Mouse (Mus musculus): ENCODE results near the gene Pptc7. TPM values are rescaled to one million over a fixed set of nuclear protein-coding genes. Genes with fewer than 3 reads are reported as not detected.

Pptc7 gene
- polyA plus RNA-seq, 1 experiment from 2014 or later: 9.2 TPM

DNA sequence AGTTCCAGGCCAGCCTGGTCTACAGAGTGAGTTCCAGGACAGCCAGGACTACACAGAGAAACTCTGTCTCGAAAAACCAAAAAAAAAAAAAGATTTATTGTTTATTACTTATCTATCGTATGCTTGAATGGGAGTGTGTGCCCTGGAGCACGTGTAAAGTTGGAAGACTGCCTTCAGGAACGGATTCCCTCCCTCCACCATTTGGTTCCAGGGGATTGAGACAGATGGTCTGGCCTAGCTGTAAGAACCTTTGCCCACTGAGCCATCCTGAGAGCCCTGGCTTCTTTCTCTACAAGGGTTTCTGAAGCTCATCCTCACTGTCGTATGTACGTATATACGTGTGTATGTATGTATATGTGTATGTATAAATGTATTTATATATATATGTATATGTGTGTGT lies 5.2 kb upstream of the Pptc7 start:
- WGBS: 77% methylated on average over 7 of the region's 7 CpGs
- Histone ChIP-seq H3K4me2 (ENCODE audit: low read depth, severe bottlenecking) (no peak overlapping the region), H3K27ac (replicated peaks; ENCODE audit: low read depth, low read length) (no peak overlapping the region), H3K9me3 (ENCODE audit: control insufficient read depth, low read length) (no peaks in the 10 kb centered on the region), H3K4me1 (ENCODE audit: control insufficient read depth, insufficient read depth, low read length) (no peaks in the 10 kb centered on the region), H3K9ac (ENCODE audit: low read length) (no peak overlapping the region), H3K36me3 (ENCODE audit: control insufficient read depth, insufficient read depth, low read length) (no peaks in the 10 kb centered on the region), H3K27me3 (ENCODE audit: control insufficient read depth, insufficient read depth, low read length) (no peaks in the 10 kb centered on the region), H3K4me3 (ENCODE audit: low read depth, low read length) (no peak overlapping the region)
- DNase-seq (ENCODE audit: low spot score) (no peak), ATAC-seq (ENCODE audit: insufficient number of reproducible peaks, low FRiP score, low TSS enrichment, low read depth) (no peak)

GRCm38 (mm10) chr5:122279799-122280421 lies 4.3 kb upstream of the Pptc7 start:
- ATAC-seq (ENCODE audit: insufficient number of reproducible peaks, low FRiP score, low TSS enrichment, low read depth) (no peak), DNase-seq (ENCODE audit: low spot score) (no peak)
- WGBS: 79% methylated on average over 12 of the region's 12 CpGs
- Histone ChIP-seq H3K36me3 (ENCODE audit: control insufficient read depth, insufficient read depth, low read length) (no peaks in the 10 kb centered on the region), H3K9me3 (ENCODE audit: control insufficient read depth, low read length) (no peaks in the 10 kb centered on the region), H3K27me3 (ENCODE audit: control insufficient read depth, insufficient read depth, low read length) (no peaks in the 10 kb centered on the region), H3K4me3 (ENCODE audit: low read depth, low read length) (no peak overlapping the region), H3K27ac (replicated peaks; ENCODE audit: low read depth, low read length) (no peak overlapping the region), H3K4me2 (ENCODE audit: low read depth, severe bottlenecking) (no peak overlapping the region), H3K9ac (ENCODE audit: low read length) (no peak overlapping the region), H3K4me1 (ENCODE audit: control insufficient read depth, insufficient read depth, low read length) (no peaks in the 10 kb centered on the region)

DNA sequence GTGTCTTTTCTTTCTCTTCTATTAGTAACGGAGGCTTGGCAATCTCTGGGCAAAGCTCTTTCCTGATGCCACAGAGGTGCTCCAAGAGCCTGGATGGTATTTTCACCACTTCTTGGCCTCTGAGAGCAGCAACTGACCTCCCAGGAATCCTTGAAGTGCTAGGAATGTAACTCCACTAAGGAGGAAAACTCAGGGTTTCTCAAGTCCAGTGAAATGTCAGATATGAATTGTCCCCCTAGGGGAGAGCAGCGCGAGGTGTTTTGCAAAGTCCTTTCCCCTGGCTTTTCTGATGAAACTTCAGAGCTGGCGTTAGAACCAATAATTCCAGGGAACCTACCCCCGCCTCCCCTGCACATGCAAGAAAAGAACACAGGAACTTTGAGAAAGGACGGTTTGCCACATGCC lies 3.7 kb upstream of the Pptc7 start:
- Histone ChIP-seq H3K27me3 (ENCODE audit: control insufficient read depth, insufficient read depth, low read length) (no peaks in the 10 kb centered on the region), H3K27ac (replicated peaks; ENCODE audit: low read depth, low read length) (no peak overlapping the region), H3K4me1 (ENCODE audit: control insufficient read depth, insufficient read depth, low read length) (peaks cover 4% of the 10 kb centered on the region), H3K36me3 (ENCODE audit: control insufficient read depth, insufficient read depth, low read length) (no peaks in the 10 kb centered on the region), H3K9ac (ENCODE audit: low read length) (no peak overlapping the region), H3K9me3 (ENCODE audit: control insufficient read depth, low read length) (no peaks in the 10 kb centered on the region), H3K4me3 (ENCODE audit: low read depth, low read length) (no peak overlapping the region), H3K4me2 (ENCODE audit: low read depth, severe bottlenecking) (peak overlapping the region; percentile 18; the same call in 1 of the 2 replicates)
- DNase-seq (ENCODE audit: low spot score) (no peak), ATAC-seq (ENCODE audit: insufficient number of reproducible peaks, low FRiP score, low TSS enrichment, low read depth) (no peak)
- 54% methylated on average over 6 of the region's 6 CpGs for WGBS

DNA sequence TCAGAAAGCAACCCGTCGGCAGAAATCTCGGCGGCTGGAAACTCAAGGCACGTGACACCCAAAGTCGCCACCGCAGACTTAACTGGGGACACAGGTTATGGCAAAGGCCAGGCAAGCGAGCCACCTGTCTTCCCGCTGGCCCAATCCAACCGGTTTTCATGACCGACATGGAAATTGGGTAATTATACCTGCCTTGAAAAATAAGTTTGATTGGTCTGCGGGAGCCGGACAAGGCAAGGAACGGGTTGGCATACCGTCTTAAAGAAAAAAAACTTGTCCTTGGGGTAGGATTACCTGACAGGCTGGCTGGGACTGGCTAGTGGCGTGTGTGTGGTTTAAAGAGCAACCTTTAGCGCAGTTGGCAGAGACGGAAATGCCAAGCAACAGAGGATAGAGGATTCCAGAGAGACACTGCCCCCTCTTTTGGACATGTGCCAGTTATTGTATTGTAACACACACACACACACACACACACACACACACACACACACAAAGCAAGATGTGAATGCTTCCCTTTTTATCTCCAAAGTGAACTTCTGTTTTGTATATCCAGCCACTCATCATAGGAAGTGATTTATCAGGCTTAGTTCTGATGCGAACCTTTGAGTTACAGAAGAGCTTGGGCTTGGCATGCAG lies 3.2 kb upstream of the Pptc7 start:
- Histone ChIP-seq H3K27ac (replicated peaks; ENCODE audit: low read depth, low read length) (no peak overlapping the region), H3K9me3 (ENCODE audit: control insufficient read depth, low read length) (no peaks in the 10 kb centered on the region), H3K27me3 (ENCODE audit: control insufficient read depth, insufficient read depth, low read length) (no peaks in the 10 kb centered on the region), H3K4me1 (ENCODE audit: control insufficient read depth, insufficient read depth, low read length) (peaks cover 8% of the 10 kb centered on the region), H3K36me3 (ENCODE audit: control insufficient read depth, insufficient read depth, low read length) (no peaks in the 10 kb centered on the region), H3K9ac (ENCODE audit: low read length) (no peak overlapping the region), H3K4me2 (ENCODE audit: low read depth, severe bottlenecking) (peak overlapping the region; percentile 18; the same call in 1 of the 2 replicates), H3K4me3 (ENCODE audit: low read depth, low read length) (no peak overlapping the region)
- WGBS: 40% methylated on average over 19 of the region's 19 CpGs
- ATAC-seq (ENCODE audit: insufficient number of reproducible peaks, low FRiP score, low TSS enrichment, low read depth): no peak
- peak; percentile 46 for DNase-seq (ENCODE audit: low spot score)

GRCm38 (mm10) chr5:122283828-122284182 lies 360 bp upstream of the Pptc7 start:
- H3K4me2 ChIP-seq (ENCODE audit: low read depth, severe bottlenecking): peak overlapping the region; percentile 98; the same call in 1 of the 2 replicates

GRCm38 (mm10) chr5:122285029-122285766 lies 1.0 kb downstream of the Pptc7 start:
- peak overlapping the region; percentile 83 for H3K9ac ChIP-seq (ENCODE audit: low read length)
- no peak overlapping the region for H3K27ac ChIP-seq (replicated peaks; ENCODE audit: low read depth, low read length)
- peaks cover 12% of the 10 kb centered on the region for H3K4me1 ChIP-seq (ENCODE audit: control insufficient read depth, insufficient read depth, low read length)
- no peaks in the 10 kb centered on the region; the same call in 1 of the 2 replicates for H3K36me3 ChIP-seq (ENCODE audit: control insufficient read depth, insufficient read depth, low read length)
- no peak for ATAC-seq (ENCODE audit: insufficient number of reproducible peaks, low FRiP score, low TSS enrichment, low read depth)
- H3K9me3 ChIP-seq (ENCODE audit: control insufficient read depth, low read length): no peaks in the 10 kb centered on the region
- peak; percentile 60 for DNase-seq (ENCODE audit: low spot score)
- H3K4me3 ChIP-seq (ENCODE audit: low read depth, low read length): peak overlapping the region; percentile 89
- no peaks in the 10 kb centered on the region for H3K27me3 ChIP-seq (ENCODE audit: control insufficient read depth, insufficient read depth, low read length)
- 2% methylated on average over 34 of the region's 34 CpGs for WGBS
- peak overlapping the region; percentile 98 for H3K4me2 ChIP-seq (ENCODE audit: low read depth, severe bottlenecking)

More at GRCm38 (mm10) chr5:122283828-122284182, 360 bp upstream of the Pptc7 start:
- Histone ChIP-seq H3K9ac (ENCODE audit: low read length) (no peak overlapping the region), H3K27ac (replicated peaks; ENCODE audit: low read depth, low read length) (no peak overlapping the region), H3K9me3 (ENCODE audit: control insufficient read depth, low read length) (no peaks in the 10 kb centered on the region), H3K36me3 (ENCODE audit: control insufficient read depth, insufficient read depth, low read length) (no peaks in the 10 kb centered on the region), H3K27me3 (ENCODE audit: control insufficient read depth, insufficient read depth, low read length) (no peaks in the 10 kb centered on the region), H3K4me3 (ENCODE audit: low read depth, low read length) (no peak overlapping the region), H3K4me1 (ENCODE audit: control insufficient read depth, insufficient read depth, low read length) (peaks cover 12% of the 10 kb centered on the region)
- 26% methylated on average over 2 of the region's 2 CpGs for WGBS
- DNase-seq (ENCODE audit: low spot score) (no peak), ATAC-seq (ENCODE audit: insufficient number of reproducible peaks, low FRiP score, low TSS enrichment, low read depth) (no peak)

GRCm38 (mm10) chr5:122285767-122286150 lies 1.6 kb downstream of the Pptc7 start:
- Histone ChIP-seq H3K4me1 (ENCODE audit: control insufficient read depth, insufficient read depth, low read length) (peaks cover 12% of the 10 kb centered on the region), H3K9me3 (ENCODE audit: control insufficient read depth, low read length) (no peaks in the 10 kb centered on the region), H3K9ac (ENCODE audit: low read length) (no peak overlapping the region), H3K36me3 (ENCODE audit: control insufficient read depth, insufficient read depth, low read length) (no peaks in the 10 kb centered on the region; the same call in 1 of the 2 replicates), H3K4me3 (ENCODE audit: low read depth, low read length) (peak overlapping the region; percentile 89; the same call in 1 of the 2 replicates), H3K27ac (replicated peaks; ENCODE audit: low read depth, low read length) (no peak overlapping the region), H3K27me3 (ENCODE audit: control insufficient read depth, insufficient read depth, low read length) (no peaks in the 10 kb centered on the region), H3K4me2 (ENCODE audit: low read depth, severe bottlenecking) (peak overlapping the region; percentile 98)
- ATAC-seq (ENCODE audit: insufficient number of reproducible peaks, low FRiP score, low TSS enrichment, low read depth) (no peak), DNase-seq (ENCODE audit: low spot score) (no peak)
- 58% methylated on average over 7 of the region's 7 CpGs for WGBS

DNA sequence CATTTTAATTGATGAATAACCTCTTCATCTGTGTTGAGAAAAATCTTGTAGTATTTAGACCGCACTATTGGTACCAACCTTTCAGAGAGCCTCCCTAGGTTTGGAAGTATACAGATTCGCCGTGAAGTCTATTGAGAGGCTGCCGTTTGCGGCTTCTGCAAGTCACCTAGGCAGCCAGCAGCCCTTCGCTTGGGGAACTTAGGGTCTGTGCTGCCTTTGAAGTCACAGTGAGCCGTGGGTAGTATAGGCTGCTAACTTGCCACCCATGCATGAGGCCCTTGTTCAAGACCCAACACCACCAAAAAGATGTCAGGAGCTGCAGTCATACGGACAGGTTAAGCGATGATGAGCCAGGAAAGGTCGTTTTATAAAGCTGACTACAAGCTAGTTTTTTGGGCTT lies 2.0 kb downstream of the Pptc7 start:
- H3K9ac ChIP-seq (ENCODE audit: low read length): no peak overlapping the region
- H3K4me3 ChIP-seq (ENCODE audit: low read depth, low read length): 0 out of 2 replicates have a peak overlapping the region, but pooled peaks have one; percentile 3
- H3K27me3 ChIP-seq (ENCODE audit: control insufficient read depth, insufficient read depth, low read length): no peaks in the 10 kb centered on the region
- ATAC-seq (ENCODE audit: insufficient number of reproducible peaks, low FRiP score, low TSS enrichment, low read depth): no peak
- DNase-seq (ENCODE audit: low spot score): no peak
- 82% methylated on average over 10 of the region's 10 CpGs for WGBS
- no peaks in the 10 kb centered on the region for H3K9me3 ChIP-seq (ENCODE audit: control insufficient read depth, low read length)
- no peaks in the 10 kb centered on the region; the same call in 1 of the 2 replicates for H3K36me3 ChIP-seq (ENCODE audit: control insufficient read depth, insufficient read depth, low read length)
- no peak overlapping the region for H3K4me2 ChIP-seq (ENCODE audit: low read depth, severe bottlenecking)
- no peak overlapping the region for H3K27ac ChIP-seq (replicated peaks; ENCODE audit: low read depth, low read length)
- peaks cover 12% of the 10 kb centered on the region for H3K4me1 ChIP-seq (ENCODE audit: control insufficient read depth, insufficient read depth, low read length)

All from limb, embryonic 11.5 days (tissue).